Mouse (Mus musculus) erythroblast, adult 5-6 weeks (primary cell): Measurements from ENCODE around the gene Slc26a8. TPM values are rescaled to one million over a fixed set of nuclear protein-coding genes. Genes with fewer than 3 reads are reported as not detected.

ENCODE experiments used
- ATAC-seq: replicated peaks from 2 replicates; pipeline ENCODE4 v1.8.0; 2016; ENCODE audit warnings: moderate number of reproducible peaks, mild to moderate bottlenecking, moderate TSS enrichment, inconsistent platforms; ENCODE audit not compliant: poor library complexity, low FRiP score, severe bottlenecking
- total RNA-seq, 2 experiments: library from RNA; stranded (forward) in 1 of 2; stranded (reverse) in 1 of 2; fragments of 150-400 nt in 1 of 2; fragments of 200-764, 138-1000 nt in 1 of 2; gene quantifications; 2 replicates each; pipeline versions ENCODE4 v1.2.3 to v1.2.4; 2015 to 2017; ENCODE audit warnings: low replicate concordance in 2 of 2

The Slc26a8 gene
- total RNA-seq, 2 experiments from 2014 or later: 3.5 to 3.7 TPM

DNA sequence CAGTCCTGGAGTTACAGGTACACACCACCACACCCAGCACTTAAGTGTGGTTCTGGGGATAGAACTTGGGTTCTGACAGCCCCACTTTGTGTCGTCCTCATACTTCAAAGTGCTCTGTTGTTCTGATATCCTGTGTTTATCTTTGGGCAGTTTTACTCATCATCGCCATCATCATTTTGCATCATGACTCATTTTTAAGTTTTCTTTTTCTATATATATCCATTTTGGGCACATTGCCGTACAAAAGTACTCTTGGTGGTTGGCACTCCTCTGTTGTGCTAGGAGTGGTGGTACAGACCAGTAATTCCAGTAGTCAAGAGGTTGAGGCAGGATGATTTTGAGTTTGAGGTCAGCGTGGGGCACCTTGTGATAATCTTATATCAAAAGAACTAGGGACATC, 11.1 kb upstream of the Slc26a8 start:
- no peak for ATAC-seq

DNA sequence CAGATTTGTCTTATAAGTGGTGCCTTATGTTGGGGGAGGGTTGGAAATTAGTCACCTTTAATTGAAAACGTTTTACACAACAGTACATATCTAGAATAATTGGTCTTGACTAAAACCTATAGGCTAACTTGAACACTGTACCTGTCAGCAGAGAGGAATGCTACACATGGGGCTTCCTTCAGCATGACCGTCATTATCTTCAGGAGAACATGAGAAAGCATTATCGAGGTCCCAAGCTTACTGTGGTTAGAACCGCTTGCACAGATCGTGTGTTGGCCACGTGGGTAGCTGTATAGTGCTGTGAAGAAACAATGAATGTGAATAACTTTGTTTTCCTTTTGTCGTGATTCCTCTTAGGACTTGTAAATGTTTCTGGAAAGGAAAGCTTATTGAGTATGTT, 9.8 kb upstream of the Slc26a8 start:
- no peak for ATAC-seq

GRCm38 (mm10) chr17:28698672-28699071, 8.6 kb upstream of the Slc26a8 start:
- ATAC-seq: no peak

GRCm38 (mm10) chr17:28698245-28698644, 8.2 kb upstream of the Slc26a8 start:
- no peak for ATAC-seq

- ATAC-seq: no peak
These were observed 7.5 kb upstream of the Slc26a8 start for GRCm38 (mm10) chr17:28697290-28698195.

DNA sequence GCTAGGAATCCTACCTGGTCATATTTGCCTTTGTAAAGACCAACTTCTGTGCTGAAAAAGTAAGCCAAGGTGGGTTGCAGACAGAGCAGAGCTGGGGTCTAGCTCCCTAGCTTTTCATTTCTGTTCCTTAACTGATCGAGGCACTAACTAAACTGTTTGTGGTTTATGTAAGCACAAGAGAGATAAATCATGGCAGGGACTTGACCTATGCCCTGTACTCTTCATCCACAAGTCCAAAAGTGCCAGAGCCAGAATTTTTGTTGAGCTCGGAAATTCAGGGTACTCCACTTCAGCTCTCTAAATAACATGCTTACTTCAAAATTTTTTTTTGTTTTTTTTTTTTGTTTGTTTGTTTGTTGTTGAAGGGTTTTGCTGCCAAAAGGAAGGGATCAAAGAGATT, 6.6 kb upstream of the Slc26a8 start:
- ATAC-seq: no peak

- no peak for ATAC-seq
These were observed 4.8 kb upstream of the Slc26a8 start for GRCm38 (mm10) chr17:28694832-28695231.

GRCm38 (mm10) chr17:28694078-28694477, 4.0 kb upstream of the Slc26a8 start:
- ATAC-seq: no peak

- no peak for ATAC-seq
These were observed 3.1 kb upstream of the Slc26a8 start for GRCm38 (mm10) chr17:28693086-28693485.

- peak; percentile 47 for ATAC-seq
These were observed 2.3 kb upstream of the Slc26a8 start for GRCm38 (mm10) chr17:28692341-28692710.

GRCm38 (mm10) chr17:28691687-28692340, 1.8 kb upstream of the Slc26a8 start:
- ATAC-seq: peak; percentile 53; the same call in 1 of the 2 replicates

DNA sequence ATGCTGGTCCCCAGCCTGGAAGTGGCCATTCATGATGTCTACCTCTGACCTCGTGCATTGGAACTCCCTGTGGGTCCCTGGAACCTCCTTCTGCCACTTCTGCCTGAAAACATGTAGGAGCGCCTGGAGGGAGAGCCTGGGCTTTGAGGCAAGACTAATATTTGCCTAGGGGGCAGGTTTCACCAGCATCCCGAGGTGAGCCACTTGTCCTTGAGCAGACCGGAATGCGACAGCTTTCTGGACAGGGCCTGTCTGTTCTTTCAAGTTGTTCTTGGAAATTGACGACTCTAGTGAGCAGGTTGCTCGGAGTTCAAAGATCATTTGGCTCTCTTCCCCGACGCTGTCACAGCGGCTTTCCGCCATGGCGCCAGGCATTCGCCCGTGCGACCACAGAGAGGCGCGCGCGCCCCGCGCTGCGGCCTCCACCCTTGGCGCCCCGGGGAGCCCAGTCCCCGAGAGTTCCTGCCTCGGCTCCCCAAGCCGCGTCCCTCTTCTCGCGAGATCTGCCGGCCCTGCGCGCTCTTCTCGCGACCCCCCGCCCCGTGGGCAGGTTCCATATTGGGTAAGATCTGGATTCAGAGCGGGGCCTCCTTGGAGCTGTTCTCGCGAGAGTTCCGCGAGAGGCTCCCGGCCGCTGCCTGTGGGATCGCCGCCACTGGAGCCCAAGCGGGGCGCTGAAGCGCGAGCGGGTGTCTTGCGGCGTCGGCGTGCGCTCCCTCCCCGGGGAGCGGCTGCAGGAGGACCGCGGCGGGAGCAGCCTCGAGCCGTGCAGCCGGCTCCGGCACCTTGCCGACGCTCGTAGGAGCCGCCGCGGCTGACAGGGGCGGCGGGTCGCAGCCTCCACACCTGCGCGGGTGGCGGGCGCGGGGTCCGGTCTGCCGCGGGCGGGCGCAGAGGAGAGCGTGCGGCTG, 998 bp upstream of the Slc26a8 start, which contains the start of gene Mapk14:
Gene Mapk14 (plus strand): TSS at position 554 of the 911 bp plus-strand sequence.
- ATAC-seq: peak; percentile 90

GRCm38 (mm10) chr17:28687354-28687753, 2.7 kb downstream of the Slc26a8 start:
- ATAC-seq: no peak

- no peak for ATAC-seq
These were observed 5.4 kb downstream of the Slc26a8 start for GRCm38 (mm10) chr17:28684631-28685030.

- ATAC-seq: no peak
These were observed 6.4 kb downstream of the Slc26a8 start for GRCm38 (mm10) chr17:28683601-28684000.

- ATAC-seq: no peak
These were observed 7.5 kb downstream of the Slc26a8 start for GRCm38 (mm10) chr17:28682311-28683084.

GRCm38 (mm10) chr17:28659564-28659963, 30.5 kb downstream of the Slc26a8 start:
- no peak for ATAC-seq

DNA sequence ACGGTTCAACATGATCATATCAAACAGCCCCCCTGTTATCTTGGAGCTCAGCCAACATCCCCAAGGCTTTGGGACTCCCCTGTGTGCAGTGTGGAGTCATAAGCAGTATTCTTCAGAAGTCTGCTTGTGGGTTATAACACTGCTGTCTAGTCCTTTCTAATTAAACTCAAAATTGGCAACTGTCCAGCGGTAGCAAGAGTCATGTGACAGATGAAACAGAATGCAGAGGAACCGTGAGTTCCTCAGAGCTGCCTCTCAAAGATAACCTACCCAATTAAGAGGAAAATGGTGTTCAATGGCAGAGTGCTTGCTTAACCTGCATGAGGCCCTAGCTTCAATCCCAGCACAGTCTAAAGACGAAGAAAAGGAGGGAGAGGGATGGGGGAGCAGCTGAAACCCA, 32.1 kb downstream of the Slc26a8 start:
- ATAC-seq: no peak

DNA sequence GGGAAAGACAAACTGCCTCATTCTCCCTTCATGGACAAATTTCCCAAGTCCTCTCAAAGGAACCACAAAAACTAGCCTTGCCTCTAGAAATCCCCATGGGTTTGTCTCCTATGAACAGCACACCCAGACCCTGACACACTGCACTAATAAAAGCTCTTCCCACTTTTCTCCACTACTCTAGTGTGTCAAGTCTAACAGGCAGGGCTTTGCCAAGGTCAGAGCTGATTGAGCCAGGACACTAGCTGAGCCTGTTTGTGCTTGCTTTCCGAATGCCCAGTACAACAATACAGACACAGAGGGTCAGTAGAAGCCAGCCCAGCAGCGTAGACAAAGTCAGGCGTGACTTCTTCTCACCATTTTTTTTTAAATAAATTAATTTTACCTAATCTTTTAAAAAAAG, 39.8 kb downstream of the Slc26a8 start:
- ATAC-seq: no peak
